Mouse (Mus musculus): Measurements from ENCODE around the gene Atp5d. TPM values are rescaled to one million over a fixed set of nuclear protein-coding genes. Genes with fewer than 3 reads are reported as not detected.

Gene Atp5d
- polyA plus RNA-seq, 1 experiment = 4,813 TPM

- H3K27ac ChIP-seq (ENCODE audit: insufficient read depth, low read depth, low read length) = peak within 1 kb of the TSS; percentile 48
- peaks cover 23% of the 10 kb centered on the region for H3K36me3 ChIP-seq (ENCODE audit: control insufficient read depth, insufficient read depth, low read length)
- peaks cover 34% of the 10 kb centered on the region for H3K4me1 ChIP-seq (ENCODE audit: control insufficient read depth, insufficient read depth, insufficient read length, low read length)
- TF ChIP-seq POLR2A (IDR thresholded peaks at IDR 0.05; ENCODE audit: low read depth, low read length) (no peak), CTCF (IDR thresholded peaks at IDR 0.05; ENCODE audit: extremely low read depth, insufficient read length, insufficient replicate concordance, low read depth, low read length) (no peak)
- WGBS = 69% methylated on average over 10 of the region's 10 CpGs
- H3K27me3 ChIP-seq (ENCODE audit: control insufficient read depth, insufficient read depth, low read length) = peaks cover 15% of the 10 kb centered on the region
- H3K4me3 ChIP-seq (ENCODE audit: low read depth, low read length) = peak within 1 kb of the TSS; percentile 43
Measured at GRCm38 (mm10) chr10:80140666-80141035, 2.2 kb downstream of the Atp5d start, which contains the start of gene Cbarp. TSS of gene Cbarp (minus strand) at chr10:80140835.

GRCm38 (mm10) chr10:80141243-80141642, 2.8 kb downstream of the Atp5d start:
- Histone ChIP-seq H3K27me3 (ENCODE audit: control insufficient read depth, insufficient read depth, low read length) (peaks cover 15% of the 10 kb centered on the region), H3K4me3 (ENCODE audit: low read depth, low read length) (peak overlapping the region; percentile 43), H3K4me1 (ENCODE audit: control insufficient read depth, insufficient read depth, insufficient read length, low read length) (peaks cover 37% of the 10 kb centered on the region), H3K36me3 (ENCODE audit: control insufficient read depth, insufficient read depth, low read length) (peaks cover 25% of the 10 kb centered on the region), H3K27ac (ENCODE audit: insufficient read depth, low read depth, low read length) (peak overlapping the region; percentile 48)
- TF ChIP-seq CTCF (IDR thresholded peaks at IDR 0.05; ENCODE audit: extremely low read depth, insufficient read length, insufficient replicate concordance, low read depth, low read length) (peak; percentile 64), POLR2A (IDR thresholded peaks at IDR 0.05; ENCODE audit: low read depth, low read length) (no peak; the same call in 1 of the 2 replicates)
- WGBS = 0% methylated on average over 29 of the region's 29 CpGs

- Histone ChIP-seq H3K4me1 (ENCODE audit: control insufficient read depth, insufficient read depth, insufficient read length, low read length) (peaks cover 41% of the 10 kb centered on the region), H3K27ac (ENCODE audit: insufficient read depth, low read depth, low read length) (peak overlapping the region; percentile 96), H3K36me3 (ENCODE audit: control insufficient read depth, insufficient read depth, low read length) (peaks cover 25% of the 10 kb centered on the region), H3K27me3 (ENCODE audit: control insufficient read depth, insufficient read depth, low read length) (peaks cover 15% of the 10 kb centered on the region), H3K4me3 (ENCODE audit: low read depth, low read length) (peak overlapping the region; percentile 86)
- TF ChIP-seq POLR2A (IDR thresholded peaks at IDR 0.05; ENCODE audit: low read depth, low read length) (peak; percentile 67), CTCF (IDR thresholded peaks at IDR 0.05; ENCODE audit: extremely low read depth, insufficient read length, insufficient replicate concordance, low read depth, low read length) (no peak)
- under 1% methylated on average over 43 of the region's 43 CpGs for WGBS
Measured at GRCm38 (mm10) chr10:80141786-80142529, 3.5 kb downstream of the Atp5d start.

- WGBS = 1% methylated on average over 15 of the region's 15 CpGs
- Histone ChIP-seq H3K4me3 (ENCODE audit: low read depth, low read length) (peak overlapping the region; percentile 86), H3K27me3 (ENCODE audit: control insufficient read depth, insufficient read depth, low read length) (peaks cover 10% of the 10 kb centered on the region), H3K4me1 (ENCODE audit: control insufficient read depth, insufficient read depth, insufficient read length, low read length) (peaks cover 42% of the 10 kb centered on the region), H3K36me3 (ENCODE audit: control insufficient read depth, insufficient read depth, low read length) (peaks cover 25% of the 10 kb centered on the region), H3K27ac (ENCODE audit: insufficient read depth, low read depth, low read length) (peak overlapping the region; percentile 96)
- TF ChIP-seq POLR2A (IDR thresholded peaks at IDR 0.05; ENCODE audit: low read depth, low read length) (peak; percentile 32; the same call in 1 of the 2 replicates), CTCF (IDR thresholded peaks at IDR 0.05; ENCODE audit: extremely low read depth, insufficient read length, insufficient replicate concordance, low read depth, low read length) (peak; percentile 4; the same call in 1 of the 2 replicates)
Measured at GRCm38 (mm10) chr10:80142530-80142925, 4.1 kb downstream of the Atp5d start.

GRCm38 (mm10) chr10:80143664-80144063, 5.2 kb downstream of the Atp5d start:
- WGBS = 87% methylated on average over 7 of the region's 7 CpGs
- Histone ChIP-seq H3K4me3 (ENCODE audit: low read depth, low read length) (no peak overlapping the region), H3K27ac (ENCODE audit: insufficient read depth, low read depth, low read length) (no peak overlapping the region), H3K27me3 (ENCODE audit: control insufficient read depth, insufficient read depth, low read length) (peaks cover 2% of the 10 kb centered on the region), H3K36me3 (ENCODE audit: control insufficient read depth, insufficient read depth, low read length) (peaks cover 25% of the 10 kb centered on the region), H3K4me1 (ENCODE audit: control insufficient read depth, insufficient read depth, insufficient read length, low read length) (peaks cover 42% of the 10 kb centered on the region)
- no peak for TF ChIP-seq CTCF (IDR thresholded peaks at IDR 0.05; ENCODE audit: extremely low read depth, insufficient read length, insufficient replicate concordance, low read depth, low read length)
- TF ChIP-seq POLR2A (IDR thresholded peaks at IDR 0.05; ENCODE audit: low read depth, low read length) = no peak

GRCm38 (mm10) chr10:80144159-80144558, 5.7 kb downstream of the Atp5d start:
- H3K4me1 ChIP-seq (ENCODE audit: control insufficient read depth, insufficient read depth, insufficient read length, low read length) = peaks cover 37% of the 10 kb centered on the region
- 85% methylated on average over 12 of the region's 12 CpGs for WGBS
- no peaks in the 10 kb centered on the region; the same call in 1 of the 2 replicates for H3K27me3 ChIP-seq (ENCODE audit: control insufficient read depth, insufficient read depth, low read length)
- TF ChIP-seq POLR2A (IDR thresholded peaks at IDR 0.05; ENCODE audit: low read depth, low read length) = no peak
- no peak overlapping the region for H3K27ac ChIP-seq (ENCODE audit: insufficient read depth, low read depth, low read length)
- H3K36me3 ChIP-seq (ENCODE audit: control insufficient read depth, insufficient read depth, low read length) = peaks cover 25% of the 10 kb centered on the region
- no peak overlapping the region for H3K4me3 ChIP-seq (ENCODE audit: low read depth, low read length)
